15 mouse cellular contexts compared by ENCODE assay signal in genomic region chr7:122433377-122433776, GRCm38 (mm10).
"Had no signal": no experiment of that assay in that cellular context is flagged by ENCODE, and none has a peak within 500 bp of the region (broad histone marks: within the 10 kb centered on the region; RNA-seq: fewer than 3 reads in every experiment).

No protein-coding gene starts in this region.

- H3K4me3 ChIP-seq: lung, embryonic 15.5 days; megakaryocyte, embryonic 14.5 days; midbrain, embryonic 13.5 days; midbrain, embryonic 15.5 days; neural tube, embryonic 12.5 days; stomach, embryonic 15.5 days had no signal

- H3K4me1 ChIP-seq: lung, embryonic 15.5 days; megakaryocyte, embryonic 14.5 days; midbrain, embryonic 13.5 days; neural tube, embryonic 12.5 days; stomach, embryonic 15.5 days had no signal

- DNase-seq: liver, postnatal 0 days; lung, adult 2 months; lung, postnatal 14 days; lung, postnatal 36 days; thymus, adult 2 months; thymus, postnatal 25 days; thymus, postnatal 4 days had no signal

- H3K27ac ChIP-seq: lung, embryonic 15.5 days; macrophage; midbrain, embryonic 13.5 days; midbrain, embryonic 15.5 days; neural tube, embryonic 12.5 days; stomach, embryonic 15.5 days; stomach, postnatal 0 days had no signal
